Mouse (Mus musculus) spleen, adult 2 months (tissue): Measurements from ENCODE around the gene Bpi. TPM values are rescaled to one million over a fixed set of nuclear protein-coding genes. Genes with fewer than 3 reads are reported as not detected.

Experiments
- DNase-seq, 2 experiments: peaks; one replicate each; pipeline versions ENCODE4 v3.0.0 to v3.0.0-alpha.2; 2012 to 2021; ENCODE audit warnings: low spot score in 2 of 2, low read depth in 1 of 2
- H3K27ac ChIP-seq: fragments of 200-500 bp; 2 replicates; pipeline ENCODE4 v1.5.1; 2012; ENCODE audit warnings: low read length, inconsistent platforms; ENCODE audit not compliant: insufficient read depth
- H3K27me3 ChIP-seq: fragments of 200-500 bp; 2 replicates; pipeline ENCODE4 v1.6.1; 2012; ENCODE audit warnings: mild to moderate bottlenecking, moderate library complexity, low read length, inconsistent platforms; ENCODE audit not compliant: control insufficient read depth, insufficient read depth
- H3K36me3 ChIP-seq: fragments of 200-500 bp; 2 replicates; pipeline ENCODE4 v1.6.1; 2012; ENCODE audit warnings: mild to moderate bottlenecking, low read length, inconsistent platforms; ENCODE audit not compliant: control insufficient read depth, insufficient read depth
- H3K4me1 ChIP-seq: fragments of 200-500 bp; 2 replicates; pipeline ENCODE4 v1.6.1; 2011; ENCODE audit warnings: inconsistent platforms; ENCODE audit not compliant: control insufficient read depth, insufficient read depth, insufficient read length
- H3K4me3 ChIP-seq: fragments of 200-500 bp; 2 replicates; pipeline ENCODE4 v1.5.1; 2011; ENCODE audit warnings: mild to moderate bottlenecking, inconsistent platforms; ENCODE audit not compliant: insufficient read depth, insufficient read length; ENCODE audit errors: extremely low read depth
- CTCF ChIP-seq: fragments of 200-500 bp; IDR thresholded peaks from 2 replicates; pipeline ENCODE4 v1.5.1; 2011; ENCODE audit warnings: mild to moderate bottlenecking, inconsistent platforms; ENCODE audit not compliant: insufficient read depth, insufficient read length, insufficient replicate concordance; ENCODE audit errors: extremely low read depth
- POLR2A ChIP-seq: fragments of 200-500 bp; IDR thresholded peaks from 2 replicates; pipeline ENCODE4 v1.6.1; 2011; ENCODE audit warnings: low read depth, low read length, inconsistent platforms
- WGBS: fragments of 180-500 bp; shearing (Covaris S2); methylation state at CpG from one replicate; pipeline ENCODE4 v1.1.7; 2018; 5-methylcytosine and 5-hydroxymethylcytosine counted together
- polyA plus RNA-seq: library from polyadenylated mRNA; depleted of rRNA; stranded (reverse); fragments of >200 nt; gene quantifications from 2 replicates; pipeline ENCODE4 v1.2.3, GENCODE M21; 2012

The Bpi gene
- polyA plus RNA-seq, 1 experiment = not detected

GRCm38 (mm10) chr2:158250558-158250957 is 7.3 kb upstream of the Bpi start:
- H3K27ac ChIP-seq = no peak overlapping the region
- no peaks in the 10 kb centered on the region for H3K36me3 ChIP-seq
- H3K27me3 ChIP-seq = no peaks in the 10 kb centered on the region
- WGBS = 72% methylated on average over 4 of the region's 4 CpGs
- DNase-seq = no peak
- no peak overlapping the region for H3K4me3 ChIP-seq
- H3K4me1 ChIP-seq = no peaks in the 10 kb centered on the region
- TF ChIP-seq POLR2A (no peak), CTCF (no peak)

- Histone ChIP-seq H3K27me3 (no peaks in the 10 kb centered on the region; the same call in 1 of the 2 replicates), H3K4me1 (peaks cover 3% of the 10 kb centered on the region; the same call in 1 of the 2 replicates), H3K36me3 (no peaks in the 10 kb centered on the region), H3K4me3 (no peak overlapping the region), H3K27ac (no peak overlapping the region)
- TF ChIP-seq POLR2A = no peak
- TF ChIP-seq CTCF = no peak
- DNase-seq = no peak
- WGBS = 90% methylated on average over 5 of the region's 5 CpGs
Measured at GRCm38 (mm10) chr2:158253806-158254205, 4.1 kb upstream of the Bpi start.

- no peak for DNase-seq
- TF ChIP-seq POLR2A (no peak), CTCF (no peak)
- Histone ChIP-seq H3K4me3 (no peak overlapping the region), H3K27me3 (no peaks in the 10 kb centered on the region; the same call in 1 of the 2 replicates), H3K36me3 (no peaks in the 10 kb centered on the region), H3K4me1 (peaks cover 3% of the 10 kb centered on the region; the same call in 1 of the 2 replicates), H3K27ac (no peak overlapping the region)
- 51% methylated on average over 5 of the region's 5 CpGs for WGBS
Measured at GRCm38 (mm10) chr2:158256894-158257293, 1.0 kb upstream of the Bpi start.

GRCm38 (mm10) chr2:158258781-158259180 is 887 bp downstream of the Bpi start:
- Histone ChIP-seq H3K4me1 (peaks cover 3% of the 10 kb centered on the region; the same call in 1 of the 2 replicates), H3K27me3 (no peaks in the 10 kb centered on the region; the same call in 1 of the 2 replicates), H3K4me3 (no peak overlapping the region), H3K27ac (no peak overlapping the region), H3K36me3 (no peaks in the 10 kb centered on the region)
- TF ChIP-seq POLR2A (no peak), CTCF (peak; percentile 63; the same call in 1 of the 2 replicates)
- peak; percentile 22 to 42 for DNase-seq
- 28% methylated on average over 12 of the region's 12 CpGs for WGBS

- Histone ChIP-seq H3K36me3 (no peaks in the 10 kb centered on the region), H3K4me3 (no peak overlapping the region), H3K27ac (no peak overlapping the region), H3K27me3 (no peaks in the 10 kb centered on the region; the same call in 1 of the 2 replicates), H3K4me1 (peaks cover 3% of the 10 kb centered on the region; the same call in 1 of the 2 replicates)
- no peak for DNase-seq
- 81% methylated on average over 8 of the region's 8 CpGs for WGBS
- no peak for TF ChIP-seq POLR2A
Measured at GRCm38 (mm10) chr2:158259498-158259897, 1.6 kb downstream of the Bpi start.

GRCm38 (mm10) chr2:158264877-158265276 is 7.0 kb downstream of the Bpi start:
- H3K4me1 ChIP-seq = no peaks in the 10 kb centered on the region
- TF ChIP-seq CTCF = no peak
- no peak for TF ChIP-seq POLR2A
- no peaks in the 10 kb centered on the region for H3K27me3 ChIP-seq
- H3K36me3 ChIP-seq = no peaks in the 10 kb centered on the region
- 60% methylated on average over 3 of the region's 3 CpGs for WGBS
- DNase-seq = no peak
- no peak overlapping the region for H3K27ac ChIP-seq
- H3K4me3 ChIP-seq = no peak overlapping the region

GRCm38 (mm10) chr2:158270017-158270416 is 12.1 kb downstream of the Bpi start:
- H3K4me3 ChIP-seq = no peak overlapping the region
- 89% methylated on average over 8 of the region's 8 CpGs for WGBS
- DNase-seq = no peak
- no peaks in the 10 kb centered on the region for H3K36me3 ChIP-seq
- no peaks in the 10 kb centered on the region for H3K4me1 ChIP-seq
- H3K27ac ChIP-seq = no peak overlapping the region
- TF ChIP-seq CTCF = no peak
- no peak for TF ChIP-seq POLR2A
- no peaks in the 10 kb centered on the region for H3K27me3 ChIP-seq
